In the genomic region with DNA sequence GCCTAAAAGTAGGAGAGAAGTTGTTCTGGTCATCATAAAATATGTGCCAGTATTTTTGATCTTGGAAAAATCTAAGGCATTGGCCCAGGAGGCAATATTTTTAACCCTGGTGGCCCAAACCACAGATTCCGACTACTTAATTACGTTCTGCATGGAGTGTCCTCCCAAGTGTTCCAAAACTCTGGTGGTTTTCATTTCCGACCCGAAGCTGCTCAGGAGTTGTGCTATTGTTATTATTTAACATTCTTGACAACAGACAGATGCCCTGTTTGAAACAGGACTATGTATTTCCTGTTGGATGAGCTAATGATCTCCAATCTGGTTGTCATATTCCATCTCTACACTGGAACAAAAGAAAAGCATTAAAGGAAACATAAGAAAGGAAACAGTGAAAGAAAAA, we compare ENCODE assay signal across 18 mouse cellular contexts.
"Had no signal": no experiment of that assay in that cellular context is flagged by ENCODE, and none has a peak within 500 bp of the region (broad histone marks: within the 10 kb centered on the region; RNA-seq: fewer than 3 reads in every experiment).

No protein-coding gene starts in this region.

- H3K4me3 ChIP-seq: midbrain, embryonic 10.5 days; midbrain, embryonic 12.5 days; myocyte; neural tube, embryonic 13.5 days; neural tube, embryonic 15.5 days had no signal

- H3K27ac ChIP-seq: midbrain, embryonic 10.5 days; midbrain, embryonic 12.5 days; neural tube, embryonic 13.5 days; neural tube, embryonic 15.5 days had no signal

- DNase-seq: lung, adult 18-20 months; lung, embryonic 14.5 days; lung, postnatal 10 days; lung, postnatal 4 days; midbrain, embryonic 14.5 days; retina, postnatal 1 day; right cerebral cortex, adult 18-20 months; right cerebral cortex, postnatal 25 days; right cerebral cortex, postnatal 4 days; spleen, adult 18-20 months; thymus, adult 18-20 months; thymus, postnatal 25 days; thymus, postnatal 4 days had no signal
